Mouse (Mus musculus): ENCODE measurements around the gene Pelp1. TPM values are rescaled to one million over a fixed set of nuclear protein-coding genes. Genes with fewer than 3 reads are reported as not detected.

Gene Pelp1
- polyA plus RNA-seq, 2 experiments = 9.6 to 12.1 TPM

DNA sequence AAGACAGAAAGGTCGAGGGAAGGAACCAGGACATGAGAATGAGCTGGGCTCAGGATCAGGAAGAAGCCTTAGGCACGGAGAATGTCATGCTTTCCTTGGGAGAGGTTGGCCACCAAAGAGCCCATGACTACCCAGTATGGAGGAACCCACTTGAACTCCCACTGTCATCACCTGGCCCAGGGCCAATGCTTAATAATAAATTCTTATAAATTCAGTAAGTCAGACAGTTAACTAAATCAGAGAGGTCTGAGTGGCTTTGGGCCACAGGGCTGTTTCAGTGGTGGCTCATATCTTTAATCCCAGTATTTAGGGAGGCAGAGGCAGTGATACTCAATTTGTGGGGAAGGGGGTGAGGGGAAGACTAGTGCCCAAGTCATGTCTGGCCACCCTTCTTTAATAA, 41.1 kb upstream of the Pelp1 start:
- H3K4me2 ChIP-seq (ENCODE audit: low read depth) = no peak overlapping the region
- no peak for ATAC-seq (ENCODE audit: insufficient read depth)
- 67% methylated on average over 2 of the region's 2 CpGs for WGBS (ENCODE audit: insufficient replicate concordance)

GRCm38 (mm10) chr11:70447373-70447772, 37.5 kb upstream of the Pelp1 start:
- H3K36me3 ChIP-seq (replicated peaks; ENCODE audit: control insufficient read depth, insufficient read depth, low read depth) = no peaks in the 10 kb centered on the region
- no peaks in the 10 kb centered on the region for H3K9me3 ChIP-seq (ENCODE audit: control insufficient read depth, low read length)
- DNase-seq (ENCODE audit: low read depth in 3 of 3, low spot score in 3 of 3) (no peak), ATAC-seq (ENCODE audit: insufficient read depth) (no peak)
- TF ChIP-seq EP300 (IDR thresholded peaks at IDR 0.05; ENCODE audit: low read depth) (no peak), CTCF (IDR thresholded peaks at IDR 0.05; ENCODE audit: low read depth) (no peak)
- WGBS (ENCODE audit: insufficient replicate concordance) = 26% methylated on average over 1 of the region's 1 CpGs
- H3K27ac ChIP-seq = no peak overlapping the region
- no peaks in the 10 kb centered on the region for H3K27me3 ChIP-seq (ENCODE audit: control insufficient read depth, insufficient read depth, low read length)
- H3K4me1 ChIP-seq (replicated peaks; ENCODE audit: control insufficient read depth in 2 of 2, insufficient read depth in 2 of 2, low read length in 1 of 2) = peaks cover 1 to 17% of the 10 kb centered on the region in 2 experiments; a peak in 3 of 4 replicates
- H3K4me2 ChIP-seq (ENCODE audit: low read depth) = no peak overlapping the region
- H3K9ac ChIP-seq (replicated peaks) = no peak overlapping the region
- no peak overlapping the region for H3K4me3 ChIP-seq (ENCODE audit: insufficient read depth in 1 of 2, low read depth in 2 of 2, low read length in 2 of 2)

More for the DNA sequence above, 41.1 kb upstream of the Pelp1 start:
- Histone ChIP-seq H3K27me3 (ENCODE audit: control insufficient read depth, insufficient read depth, low read length) (no peaks in the 10 kb centered on the region), H3K9me3 (ENCODE audit: control insufficient read depth, low read length) (no peaks in the 10 kb centered on the region), H3K9ac (replicated peaks) (no peak overlapping the region), H3K27ac (no peak overlapping the region), H3K36me3 (replicated peaks; ENCODE audit: control insufficient read depth, insufficient read depth, low read depth) (peaks cover 2% of the 10 kb centered on the region; the same call in 1 of the 2 replicates), H3K4me1 (replicated peaks; ENCODE audit: control insufficient read depth in 2 of 2, insufficient read depth in 2 of 2, low read length in 1 of 2) (peaks cover 8 to 13% of the 10 kb centered on the region in 2 experiments), H3K4me3 (ENCODE audit: insufficient read depth in 1 of 2, low read depth in 2 of 2, low read length in 2 of 2) (no peak overlapping the region)
- no peak for TF ChIP-seq CTCF (IDR thresholded peaks at IDR 0.05; ENCODE audit: low read depth)
- no peak for TF ChIP-seq EP300 (IDR thresholded peaks at IDR 0.05; ENCODE audit: low read depth)
- DNase-seq (ENCODE audit: low read depth in 3 of 3, low spot score in 3 of 3) = no peak

DNA sequence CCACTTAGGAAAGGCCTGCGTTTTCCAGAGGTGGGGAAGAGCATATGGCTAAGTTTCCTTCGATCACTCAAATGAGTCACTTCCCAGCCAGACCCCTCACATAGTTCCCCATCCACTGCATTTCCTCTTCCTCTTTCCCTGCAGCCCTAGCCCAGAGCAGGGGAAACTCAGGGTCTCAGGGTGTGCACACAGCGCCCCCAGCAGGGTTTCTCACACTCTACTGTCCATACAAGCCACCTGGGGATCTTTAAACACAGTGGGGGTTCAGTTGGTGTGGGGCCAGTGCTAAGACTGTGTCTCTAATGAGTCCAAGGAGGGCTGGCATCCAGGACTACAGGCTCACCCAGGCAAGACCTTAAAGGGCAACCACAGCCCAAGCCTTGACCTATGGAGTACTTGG, 36.9 kb upstream of the Pelp1 start:
- Histone ChIP-seq H3K9me3 (ENCODE audit: control insufficient read depth, low read length) (no peaks in the 10 kb centered on the region), H3K4me3 (ENCODE audit: insufficient read depth in 1 of 2, low read depth in 2 of 2, low read length in 2 of 2) (no peak overlapping the region), H3K27ac (no peak overlapping the region), H3K4me2 (ENCODE audit: low read depth) (no peak overlapping the region), H3K36me3 (replicated peaks; ENCODE audit: control insufficient read depth, insufficient read depth, low read depth) (no peaks in the 10 kb centered on the region), H3K27me3 (ENCODE audit: control insufficient read depth, insufficient read depth, low read length) (no peaks in the 10 kb centered on the region), H3K9ac (replicated peaks) (no peak overlapping the region), H3K4me1 (replicated peaks; ENCODE audit: control insufficient read depth in 2 of 2, insufficient read depth in 2 of 2, low read length in 1 of 2) (peaks cover 0 to 19% of the 10 kb centered on the region in 2 experiments; a peak in 2 of 4 replicates)
- ATAC-seq (ENCODE audit: insufficient read depth) (no peak), DNase-seq (ENCODE audit: low read depth in 3 of 3, low spot score in 3 of 3) (no peak)
- TF ChIP-seq CTCF (IDR thresholded peaks at IDR 0.05; ENCODE audit: low read depth) = peak; percentile 47
- TF ChIP-seq EP300 (IDR thresholded peaks at IDR 0.05; ENCODE audit: low read depth) = no peak
- WGBS (ENCODE audit: insufficient replicate concordance) = 11% methylated on average over 3 of the region's 3 CpGs

DNA sequence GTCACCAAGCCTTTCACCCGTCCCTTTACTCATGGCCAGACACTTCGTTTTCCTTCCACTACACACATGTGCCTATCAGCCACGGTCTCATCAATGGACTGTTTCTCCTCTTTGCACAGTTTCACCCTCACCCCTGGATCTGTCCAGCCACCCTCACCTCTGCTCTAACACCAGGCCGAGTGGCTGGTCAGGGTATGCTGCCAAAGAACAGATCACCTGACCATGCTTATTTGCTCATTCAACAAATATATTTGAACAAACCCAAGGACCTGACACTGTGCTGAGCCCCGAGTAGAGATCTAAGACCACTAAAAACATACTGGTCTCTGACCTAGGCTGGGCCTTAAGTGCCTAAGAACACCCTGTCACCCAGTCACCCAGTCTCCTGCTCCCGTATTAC, 34.8 kb upstream of the Pelp1 start:
- H3K27me3 ChIP-seq (ENCODE audit: control insufficient read depth, insufficient read depth, low read length) = no peaks in the 10 kb centered on the region
- no peaks in the 10 kb centered on the region for H3K9me3 ChIP-seq (ENCODE audit: control insufficient read depth, low read length)
- TF ChIP-seq CTCF (IDR thresholded peaks at IDR 0.05; ENCODE audit: low read depth) = no peak
- no peak for TF ChIP-seq EP300 (IDR thresholded peaks at IDR 0.05; ENCODE audit: low read depth)
- H3K4me2 ChIP-seq (ENCODE audit: low read depth) = no peak overlapping the region
- no peaks in the 10 kb centered on the region for H3K36me3 ChIP-seq (replicated peaks; ENCODE audit: control insufficient read depth, insufficient read depth, low read depth)
- 48% methylated on average over 6 of the region's 6 CpGs for WGBS (ENCODE audit: insufficient replicate concordance)
- no peak overlapping the region for H3K4me3 ChIP-seq (ENCODE audit: insufficient read depth in 1 of 2, low read depth in 2 of 2, low read length in 2 of 2)
- ATAC-seq (ENCODE audit: insufficient read depth) = peak; percentile 63
- DNase-seq (ENCODE audit: low read depth in 3 of 3, low spot score in 3 of 3) = no peak
- no peak overlapping the region for H3K27ac ChIP-seq
- peaks cover 0 to 20% of the 10 kb centered on the region in 2 experiments; a peak in 1 of 4 replicates for H3K4me1 ChIP-seq (replicated peaks; ENCODE audit: control insufficient read depth in 2 of 2, insufficient read depth in 2 of 2, low read length in 1 of 2)
- no peak overlapping the region for H3K9ac ChIP-seq (replicated peaks)

GRCm38 (mm10) chr11:70443964-70444363, 34.1 kb upstream of the Pelp1 start:
- H3K4me2 ChIP-seq (ENCODE audit: low read depth) = no peak overlapping the region
- no peak for DNase-seq (ENCODE audit: low read depth in 3 of 3, low spot score in 3 of 3)
- no peaks in the 10 kb centered on the region for H3K27me3 ChIP-seq (ENCODE audit: control insufficient read depth, insufficient read depth, low read length)
- no peak for ATAC-seq (ENCODE audit: insufficient read depth)
- H3K9me3 ChIP-seq (ENCODE audit: control insufficient read depth, low read length) = no peaks in the 10 kb centered on the region
- TF ChIP-seq EP300 (IDR thresholded peaks at IDR 0.05; ENCODE audit: low read depth) = no peak
- TF ChIP-seq CTCF (IDR thresholded peaks at IDR 0.05; ENCODE audit: low read depth) = no peak
- no peak overlapping the region for H3K9ac ChIP-seq (replicated peaks)
- peaks cover 0 to 20% of the 10 kb centered on the region in 2 experiments; a peak in 1 of 4 replicates for H3K4me1 ChIP-seq (replicated peaks; ENCODE audit: control insufficient read depth in 2 of 2, insufficient read depth in 2 of 2, low read length in 1 of 2)
- no peak overlapping the region for H3K4me3 ChIP-seq (ENCODE audit: insufficient read depth in 1 of 2, low read depth in 2 of 2, low read length in 2 of 2)
- H3K27ac ChIP-seq = no peak overlapping the region
- WGBS (ENCODE audit: insufficient replicate concordance) = 59% methylated on average over 3 of the region's 3 CpGs
- no peaks in the 10 kb centered on the region; the same call in 1 of the 2 replicates for H3K36me3 ChIP-seq (replicated peaks; ENCODE audit: control insufficient read depth, insufficient read depth, low read depth)

All from liver, embryonic 14.5 days (tissue).